Mouse (Mus musculus) bone marrow, adult 2 months (tissue): ENCODE data around the gene Hnrnpab. TPM values are rescaled to one million over a fixed set of nuclear protein-coding genes. Genes with fewer than 3 reads are reported as not detected.
A peak's percentile ranks its signal among the peaks of the same experiment; 100 is the strongest.

Experiments used
- H3K27ac ChIP-seq: fragments of 200-500 bp; 2 replicates; pipeline ENCODE4 v1.5.1; 2012; ENCODE audit warnings: low read depth, mild to moderate bottlenecking, control low read depth, inconsistent platforms, low read length; ENCODE audit not compliant: control insufficient read depth, poor library complexity, insufficient read depth
- H3K4me1 ChIP-seq: fragments of 200-500 bp; 2 replicates; pipeline ENCODE4 v1.6.1; 2011; ENCODE audit warnings: low read length; ENCODE audit not compliant: control insufficient read depth, insufficient read depth
- H3K4me3 ChIP-seq: fragments of 200-500 bp; replicated peaks from 2 replicates; pipeline ENCODE3; 2011; ENCODE audit warnings: mild to moderate bottlenecking, low read depth, low read length, control low read depth; ENCODE audit not compliant: control insufficient read depth
- CTCF ChIP-seq: fragments of 200-500 bp; IDR thresholded peaks from 2 replicates; pipeline ENCODE4 v1.5.1; 2011; ENCODE audit warnings: low read length, control low read depth; ENCODE audit not compliant: control insufficient read depth, insufficient read depth
- POLR2A ChIP-seq: fragments of 200-500 bp; IDR thresholded peaks from 2 replicates; pipeline ENCODE4 v1.6.1; 2011; ENCODE audit warnings: low read depth, mild to moderate bottlenecking, control low read depth, low read length, borderline replicate concordance; ENCODE audit not compliant: control insufficient read depth
- WGBS: fragments of 180-500 bp; shearing (Covaris S2); methylation state at CpG from one replicate; pipeline ENCODE4 v1.1.7; 2018; 5-methylcytosine and 5-hydroxymethylcytosine counted together
- polyA plus RNA-seq: library from polyadenylated mRNA; stranded (reverse); fragments of >200 nt; gene quantifications from 2 replicates; pipeline ENCODE4 v1.2.4, GENCODE M21; 2011; ENCODE audit warnings: low replicate concordance; ENCODE audit not compliant: missing spikeins, insufficient read depth, insufficient read length

Hnrnpab gene
- polyA plus RNA-seq, 1 experiment = 188 TPM

DNA sequence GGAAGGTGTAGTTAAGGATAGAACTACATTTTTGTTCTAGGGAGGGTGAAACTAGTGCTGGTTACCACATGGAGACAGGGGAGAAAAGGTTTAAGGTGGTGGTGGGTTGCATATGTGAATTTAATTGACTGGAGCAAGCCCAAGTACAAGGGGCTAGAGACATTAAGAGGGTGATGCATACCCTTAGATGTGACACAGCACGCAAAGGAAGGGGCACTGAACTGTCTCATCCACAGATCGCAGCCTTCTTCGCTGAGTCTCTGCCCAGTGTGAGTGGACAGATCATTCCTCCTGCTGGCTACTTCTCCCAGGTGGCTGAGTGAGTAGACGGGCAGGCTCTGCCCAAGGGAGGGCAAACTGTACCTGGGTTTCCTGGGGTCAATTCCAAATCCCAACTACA, 13.3 kb downstream of the Hnrnpab start:
- H3K4me1 ChIP-seq = no peaks in the 10 kb centered on the region
- WGBS = 93% methylated on average over 4 of the region's 4 CpGs
- no peak for TF ChIP-seq CTCF
- no peak for TF ChIP-seq POLR2A
- no peak overlapping the region for H3K4me3 ChIP-seq
- H3K27ac ChIP-seq = no peak overlapping the region

GRCm38 (mm10) chr11:51591915-51592314, 14.7 kb downstream of the Hnrnpab start:
- Histone ChIP-seq H3K4me1 (no peaks in the 10 kb centered on the region), H3K4me3 (no peak overlapping the region), H3K27ac (no peak overlapping the region)
- TF ChIP-seq POLR2A = no peak
- TF ChIP-seq CTCF = no peak
- 89% methylated on average over 7 of the region's 7 CpGs for WGBS

DNA sequence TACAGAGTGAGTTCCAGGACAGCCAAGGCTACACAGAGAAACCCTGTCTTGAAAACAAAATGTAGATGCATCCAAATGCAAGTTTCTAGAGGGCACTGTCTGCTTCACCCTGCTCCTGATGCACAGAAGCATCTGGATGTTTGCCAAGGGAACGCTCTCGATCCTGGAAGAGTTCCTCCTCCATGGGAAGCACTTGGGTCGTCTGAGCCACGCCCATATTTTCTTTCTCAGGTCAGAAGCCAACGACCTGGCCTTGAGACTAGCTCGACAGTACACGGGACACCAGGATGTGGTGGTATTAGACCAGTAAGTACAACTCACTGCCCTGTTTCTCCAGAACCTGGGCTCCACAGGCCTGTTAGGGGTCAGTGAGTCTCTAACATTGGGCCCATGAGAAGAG, 15.5 kb downstream of the Hnrnpab start:
- Histone ChIP-seq H3K4me3 (no peak overlapping the region), H3K4me1 (no peaks in the 10 kb centered on the region), H3K27ac (no peak overlapping the region)
- 73% methylated on average over 7 of the region's 7 CpGs for WGBS
- TF ChIP-seq POLR2A = no peak
- no peak for TF ChIP-seq CTCF

- H3K27ac ChIP-seq = no peak overlapping the region
- H3K4me1 ChIP-seq = peaks cover 4% of the 10 kb centered on the region; the same call in 1 of the 2 replicates
- TF ChIP-seq POLR2A (no peak), CTCF (no peak)
- no peak overlapping the region for H3K4me3 ChIP-seq
Measured at GRCm38 (mm10) chr11:51590002-51590401, 16.6 kb downstream of the Hnrnpab start.

- H3K4me3 ChIP-seq = no peak overlapping the region
- TF ChIP-seq POLR2A (no peak), CTCF (no peak)
- H3K27ac ChIP-seq = no peak overlapping the region
- 94% methylated on average over 3 of the region's 3 CpGs for WGBS
- H3K4me1 ChIP-seq = peaks cover 4% of the 10 kb centered on the region; the same call in 1 of the 2 replicates
Measured at GRCm38 (mm10) chr11:51588833-51589232, 17.8 kb downstream of the Hnrnpab start.

GRCm38 (mm10) chr11:51587059-51587458, 19.6 kb downstream of the Hnrnpab start:
- H3K4me1 ChIP-seq = peaks cover 6% of the 10 kb centered on the region; the same call in 1 of the 2 replicates
- 86% methylated on average over 1 of the region's 1 CpGs for WGBS
- no peak overlapping the region for H3K4me3 ChIP-seq
- H3K27ac ChIP-seq = no peak overlapping the region
- TF ChIP-seq CTCF (no peak), POLR2A (no peak)

- no peak overlapping the region for H3K27ac ChIP-seq
- WGBS = 90% methylated on average over 13 of the region's 13 CpGs
- H3K4me3 ChIP-seq = no peak overlapping the region
- H3K4me1 ChIP-seq = peaks cover 6% of the 10 kb centered on the region; the same call in 1 of the 2 replicates
- TF ChIP-seq POLR2A (no peak), CTCF (no peak)
Measured at GRCm38 (mm10) chr11:51586411-51586810, 20.2 kb downstream of the Hnrnpab start.

DNA sequence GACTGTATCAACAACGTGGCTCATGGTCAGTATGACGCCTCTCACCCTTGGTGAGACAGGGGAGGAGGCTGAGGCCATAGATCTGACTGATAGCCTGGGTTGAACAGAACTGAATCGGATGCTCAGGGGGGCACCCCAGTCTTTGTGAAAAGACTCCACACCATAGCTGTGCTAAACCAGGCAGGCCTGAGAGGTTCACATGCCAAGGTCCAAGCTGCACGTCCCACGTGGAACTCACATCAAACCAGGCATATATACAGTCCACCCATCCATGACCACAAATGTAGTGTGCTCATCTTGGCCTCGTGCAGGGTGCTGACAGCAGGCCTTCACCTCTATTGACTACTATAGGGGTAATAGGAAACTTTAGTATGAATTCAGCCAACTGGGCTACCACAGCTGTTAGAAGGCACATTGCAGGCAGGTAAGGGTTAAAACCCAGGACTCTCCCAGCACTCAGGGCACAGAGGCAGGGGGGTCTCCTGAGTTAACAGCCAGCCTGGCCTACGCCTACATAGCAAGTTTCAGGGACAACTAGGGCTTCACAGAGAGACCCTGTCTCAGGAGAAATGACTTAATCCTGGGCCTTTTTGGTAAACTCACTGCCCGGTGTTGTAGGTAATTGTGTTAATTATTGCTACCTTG, 20.9 kb downstream of the Hnrnpab start:
- no peak overlapping the region for H3K27ac ChIP-seq
- WGBS = 37% methylated on average over 8 of the region's 8 CpGs

GRCm38 (mm10) chr11:51584431-51585248, 22.0 kb downstream of the Hnrnpab start, which contains the start of gene Phykpl:
Gene Phykpl (plus strand): TSS chr11:51584757.
- Histone ChIP-seq H3K4me3 (peak within 1 kb of the TSS; percentile 82), H3K4me1 (peaks cover 6% of the 10 kb centered on the region; the same call in 1 of the 2 replicates), H3K27ac (peak within 1 kb of the TSS; percentile 97)
- TF ChIP-seq CTCF (peak; percentile 22; the same call in 1 of the 2 replicates), POLR2A (peak; percentile 88)
- WGBS = under 1% methylated on average over 59 of the region's 59 CpGs

More for the DNA sequence above, 20.9 kb downstream of the Hnrnpab start:
- Histone ChIP-seq H3K4me3 (peak overlapping the region; percentile 82), H3K4me1 (peaks cover 6% of the 10 kb centered on the region; the same call in 1 of the 2 replicates)
- TF ChIP-seq POLR2A (no peak), CTCF (no peak)
